Mouse (Mus musculus) limb, embryonic 14.5 days (tissue): ENCODE data around the gene Zfp410. TPM values are rescaled to one million over a fixed set of nuclear protein-coding genes. Genes with fewer than 3 reads are reported as not detected.

ENCODE experiments used
- ATAC-seq: fragments of 200-750 bp; cut with Nextera tagmentation; 2 replicates; pipeline ENCODE4 v1.8.0; 2017; ENCODE audit warnings: low read depth, moderate number of reproducible peaks, moderate TSS enrichment; ENCODE audit not compliant: low FRiP score
- DNase-seq: peaks from one replicate; pipeline ENCODE4 v3.0.0-alpha.2; 2015; ENCODE audit warnings: low spot score
- H3K27ac ChIP-seq: fragments of 300-500 bp; sonication (generic); replicated peaks from 2 replicates; pipeline ENCODE4 v1.5.1; 2014; ENCODE audit warnings: low read depth, mild to moderate bottlenecking, low read length, moderate library complexity, mixed read lengths
- H3K27me3 ChIP-seq: fragments of 300-500 bp; sonication (generic); 2 replicates; pipeline ENCODE4 v1.6.1; 2014; ENCODE audit warnings: low read length, mixed read lengths; ENCODE audit not compliant: control insufficient read depth, insufficient read depth
- H3K36me3 ChIP-seq: fragments of 300-500 bp; sonication (generic); 2 replicates; pipeline ENCODE4 v1.6.1; 2014; ENCODE audit warnings: mild to moderate bottlenecking, low read length, moderate library complexity, mixed read lengths; ENCODE audit not compliant: control insufficient read depth, insufficient read depth
- H3K4me1 ChIP-seq: fragments of 300-500 bp; sonication (generic); 2 replicates; pipeline ENCODE4 v1.6.1; 2014; ENCODE audit warnings: antibody characterized with exemption, low read length, mixed read lengths; ENCODE audit not compliant: control insufficient read depth, insufficient read depth
- H3K4me2 ChIP-seq: fragments of 300-500 bp; sonication (generic); replicated peaks from 2 replicates; pipeline ENCODE4 v1.6.1; 2014; ENCODE audit warnings: low read depth, mild to moderate bottlenecking, low read length, moderate library complexity; ENCODE audit not compliant: severe bottlenecking
- H3K4me3 ChIP-seq: fragments of 300-500 bp; sonication (generic); replicated peaks from 2 replicates; pipeline ENCODE4 v1.5.1; 2014; ENCODE audit warnings: low read length
- H3K9ac ChIP-seq: fragments of 300-500 bp; sonication (generic); 2 replicates; pipeline ENCODE4 v1.6.1; 2014; ENCODE audit warnings: mild to moderate bottlenecking, low read depth, low read length, moderate library complexity; ENCODE audit not compliant: severe bottlenecking
- H3K9me3 ChIP-seq: fragments of 300-500 bp; sonication (generic); 2 replicates; pipeline ENCODE4 v1.6.1; 2016; ENCODE audit warnings: low read length; ENCODE audit not compliant: control insufficient read depth
- POLR2A ChIP-seq: fragments of 200-500 bp; IDR thresholded peaks from 2 replicates; pipeline ENCODE4 v1.8.0; 2012; ENCODE audit warnings: inconsistent platforms, mild to moderate bottlenecking, moderate library complexity, borderline replicate concordance; ENCODE audit not compliant: insufficient read depth, insufficient read length; ENCODE audit errors: extremely low read depth
- WGBS: fragments of 180-500 bp; shearing (Covaris S2); extraction: QIAGEN DNeasy Blood & Tissue Kit; methylation state at CpG from one replicate; pipeline ENCODE4 v1.1.7; 2014; 5-methylcytosine and 5-hydroxymethylcytosine counted together
- polyA plus RNA-seq, 2 experiments: library from polyadenylated mRNA; depleted of rRNA in 1 of 2; stranded (reverse) in 1 of 2; unstranded in 1 of 2; fragments of >200 nt; fragmentation: Nextera tagmentation in 1 of 2; extraction: Ambion mirVana in 1 of 2; gene quantifications; 2 replicates each; pipeline versions ENCODE4 v1.2.1 to v1.2.3; 2012 to 2014

Zfp410 gene
- polyA plus RNA-seq, 2 experiments = 67.3 to 81.7 TPM

DNA sequence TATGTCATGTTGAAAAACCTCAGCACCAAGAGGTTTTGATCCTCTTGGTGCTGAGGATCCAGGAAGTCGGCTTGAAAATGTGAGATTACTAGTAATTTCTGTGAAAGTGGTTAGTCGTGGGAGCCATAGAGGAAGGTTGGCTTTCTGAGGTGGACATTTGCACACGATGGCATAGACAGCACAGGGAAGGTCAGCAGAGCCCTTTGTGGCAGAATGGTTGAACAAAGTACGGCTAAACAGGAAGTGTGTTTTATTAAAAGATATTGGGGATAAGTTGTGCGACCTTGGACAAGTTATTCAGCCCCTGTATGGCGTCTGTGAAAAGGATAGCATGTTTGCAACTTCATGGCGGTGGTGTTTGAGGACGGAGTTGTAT lies 31.1 kb upstream of the Zfp410 start:
- no peak overlapping the region for H3K27ac ChIP-seq
- WGBS = 37% methylated on average over 8 of the region's 8 CpGs
- no peak for ATAC-seq

GRCm38 (mm10) chr12:84288461-84288860 lies 28.2 kb upstream of the Zfp410 start:
- H3K9ac ChIP-seq = no peak overlapping the region
- peaks cover 9% of the 10 kb centered on the region for H3K4me1 ChIP-seq
- H3K4me2 ChIP-seq = no peak overlapping the region
- DNase-seq (no peak), ATAC-seq (no peak)
- H3K27ac ChIP-seq = no peak overlapping the region
- no peaks in the 10 kb centered on the region for H3K27me3 ChIP-seq
- WGBS = 57% methylated on average over 3 of the region's 3 CpGs
- no peaks in the 10 kb centered on the region for H3K9me3 ChIP-seq
- H3K36me3 ChIP-seq = no peaks in the 10 kb centered on the region
- no peak overlapping the region for H3K4me3 ChIP-seq
- no peak for TF ChIP-seq POLR2A

More for the DNA sequence above, 31.1 kb upstream of the Zfp410 start:
- no peaks in the 10 kb centered on the region for H3K36me3 ChIP-seq
- peak overlapping the region; percentile 48 for H3K4me3 ChIP-seq
- no peak for DNase-seq
- peak overlapping the region; percentile 58 for H3K9ac ChIP-seq
- no peaks in the 10 kb centered on the region for H3K9me3 ChIP-seq
- H3K4me2 ChIP-seq = peak overlapping the region; percentile 73
- no peaks in the 10 kb centered on the region for H3K27me3 ChIP-seq
- no peak for TF ChIP-seq POLR2A
- peaks cover 9% of the 10 kb centered on the region for H3K4me1 ChIP-seq

DNA sequence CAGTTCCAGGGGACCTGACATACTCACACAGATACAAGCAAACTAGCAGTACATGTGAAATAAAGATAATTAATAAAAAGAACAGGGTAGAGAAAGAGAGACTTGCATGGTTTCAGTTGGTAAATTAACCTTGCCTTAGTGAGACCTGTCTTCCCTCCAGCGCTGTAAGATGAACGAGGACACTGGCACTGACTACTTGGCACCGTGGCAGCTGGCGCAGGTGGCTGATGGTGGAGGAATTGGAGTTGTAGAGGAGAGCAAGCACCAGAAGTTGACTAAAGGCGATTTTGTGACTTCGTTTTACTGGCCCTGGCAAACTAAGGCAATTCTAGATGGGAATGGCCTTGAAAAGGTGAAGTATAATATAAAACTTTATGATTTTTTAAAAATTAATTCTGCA lies 18.8 kb upstream of the Zfp410 start:
- TF ChIP-seq POLR2A = no peak
- no peak for ATAC-seq
- no peaks in the 10 kb centered on the region for H3K4me1 ChIP-seq
- no peak overlapping the region for H3K27ac ChIP-seq
- H3K4me2 ChIP-seq = no peak overlapping the region
- H3K4me3 ChIP-seq = no peak overlapping the region
- WGBS = 92% methylated on average over 6 of the region's 6 CpGs
- no peak for DNase-seq
- no peaks in the 10 kb centered on the region for H3K9me3 ChIP-seq
- H3K36me3 ChIP-seq = no peaks in the 10 kb centered on the region
- no peak overlapping the region for H3K9ac ChIP-seq
- no peaks in the 10 kb centered on the region for H3K27me3 ChIP-seq

- TF ChIP-seq POLR2A = no peak
- ATAC-seq = no peak
- H3K4me2 ChIP-seq = no peak overlapping the region
- H3K36me3 ChIP-seq = no peaks in the 10 kb centered on the region
- H3K27ac ChIP-seq = no peak overlapping the region
- no peaks in the 10 kb centered on the region for H3K27me3 ChIP-seq
- DNase-seq = no peak
- H3K9ac ChIP-seq = no peak overlapping the region
- no peak overlapping the region for H3K4me3 ChIP-seq
- H3K4me1 ChIP-seq = no peaks in the 10 kb centered on the region
- WGBS = 90% methylated on average over 2 of the region's 2 CpGs
- H3K9me3 ChIP-seq = no peaks in the 10 kb centered on the region
These were observed 17.4 kb upstream of the Zfp410 start for GRCm38 (mm10) chr12:84299265-84299664.

- ATAC-seq (no peak), DNase-seq (no peak)
These were observed 12.6 kb upstream of the Zfp410 start for GRCm38 (mm10) chr12:84304101-84304500.

GRCm38 (mm10) chr12:84304554-84304953 lies 12.1 kb upstream of the Zfp410 start:
- H3K27me3 ChIP-seq = no peaks in the 10 kb centered on the region
- H3K9me3 ChIP-seq = no peaks in the 10 kb centered on the region
- no peaks in the 10 kb centered on the region for H3K4me1 ChIP-seq
- no peak overlapping the region for H3K9ac ChIP-seq
- no peak overlapping the region for H3K4me2 ChIP-seq
- H3K36me3 ChIP-seq = no peaks in the 10 kb centered on the region
- H3K27ac ChIP-seq = no peak overlapping the region
- WGBS = 74% methylated on average over 1 of the region's 1 CpGs
- no peak for ATAC-seq
- TF ChIP-seq POLR2A = no peak
- DNase-seq = no peak
- H3K4me3 ChIP-seq = no peak overlapping the region

More at GRCm38 (mm10) chr12:84304101-84304500, 12.6 kb upstream of the Zfp410 start:
- TF ChIP-seq POLR2A = no peak
- Histone ChIP-seq H3K4me3 (no peak overlapping the region), H3K27me3 (no peaks in the 10 kb centered on the region), H3K27ac (no peak overlapping the region), H3K9me3 (no peaks in the 10 kb centered on the region), H3K4me1 (no peaks in the 10 kb centered on the region), H3K4me2 (no peak overlapping the region), H3K9ac (no peak overlapping the region), H3K36me3 (no peaks in the 10 kb centered on the region)
- WGBS = 91% methylated on average over 5 of the region's 5 CpGs
